Mouse (Mus musculus) kidney, postnatal 4 days (tissue): ENCODE results near the gene Lgals3bp.

Source experiments
- DNase-seq, 2 experiments: peaks; one replicate each; pipeline ENCODE4 v3.0.0; 2021; ENCODE audit warnings: mixed read lengths in 2 of 2

The Lgals3bp gene

GRCm38 (mm10) chr11:118360491-118360890, 41.4 kb downstream of the Lgals3bp start:
- DNase-seq, result peak in 1 of 2 experiments; percentile 51

- no peak for DNase-seq
Observed at GRCm38 (mm10) chr11:118355640-118356039, 46.3 kb downstream of the Lgals3bp start, which contains the start of gene Timp2. TSS of gene Timp2 (minus strand) at chr11:118355740.

- DNase-seq, result peak; percentile 91 to 95
Observed at GRCm38 (mm10) chr11:118355205-118355604, 46.7 kb downstream of the Lgals3bp start.

- DNase-seq, result peak; percentile 59 to 72
Observed at GRCm38 (mm10) chr11:118354636-118355191, 47.2 kb downstream of the Lgals3bp start.

GRCm38 (mm10) chr11:118349494-118349893, 52.4 kb downstream of the Lgals3bp start:
- DNase-seq, result no peak

GRCm38 (mm10) chr11:118348877-118349276, 53.0 kb downstream of the Lgals3bp start:
- DNase-seq, result peak; percentile 75 to 83

GRCm38 (mm10) chr11:118348419-118348818, 53.5 kb downstream of the Lgals3bp start:
- no peak for DNase-seq

GRCm38 (mm10) chr11:118347911-118348310, 54.0 kb downstream of the Lgals3bp start:
- DNase-seq, result no peak

GRCm38 (mm10) chr11:118347391-118347790, 54.5 kb downstream of the Lgals3bp start:
- DNase-seq, result no peak

- DNase-seq, result no peak
Observed at GRCm38 (mm10) chr11:118346395-118347096, 55.3 kb downstream of the Lgals3bp start.

- DNase-seq, result peak; percentile 70 to 77
Observed at GRCm38 (mm10) chr11:118345693-118346092, 56.2 kb downstream of the Lgals3bp start.

- no peak for DNase-seq
Observed at GRCm38 (mm10) chr11:118343629-118344028, 58.3 kb downstream of the Lgals3bp start.
